Mouse (Mus musculus) inflammation-experienced regulatory T-cells, adult 16 weeks (primary cell): ENCODE measurements around the gene Gm10153. TPM values are rescaled to one million over a fixed set of nuclear protein-coding genes. Genes with fewer than 3 reads are reported as not detected.

Source experiments
- polyA plus RNA-seq: library from polyadenylated mRNA; unstranded; fragments of 100-300 nt; shearing (Covaris generic); gene quantifications from one replicate; pipeline ENCODE4 v1.2.1, GENCODE M21; 2017

Gene Gm10153
- polyA plus RNA-seq: not detected

DNA sequence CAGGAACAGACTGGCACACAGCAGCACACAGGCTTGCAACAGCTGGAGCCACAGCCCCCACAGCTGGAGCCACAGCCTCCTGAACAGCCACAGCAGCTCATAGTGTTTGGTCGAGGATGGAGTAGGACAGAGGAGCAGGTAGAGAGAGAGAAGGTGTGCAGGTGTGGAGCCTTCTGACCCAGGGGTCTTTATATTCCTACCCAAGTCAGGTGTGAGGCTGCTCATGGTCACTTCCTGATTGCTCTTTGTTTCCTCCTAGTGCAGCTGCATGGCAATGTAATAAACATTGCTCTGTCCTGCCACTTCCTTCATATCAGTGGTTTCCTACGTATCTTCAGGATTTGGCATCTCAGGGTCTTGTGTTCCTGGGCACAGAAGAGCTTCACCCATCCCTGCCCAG lies at the start of gene Gm10153:
Gene Gm10153, minus strand, starts transcription at position 101 of the 400 bp plus-strand sequence.

DNA sequence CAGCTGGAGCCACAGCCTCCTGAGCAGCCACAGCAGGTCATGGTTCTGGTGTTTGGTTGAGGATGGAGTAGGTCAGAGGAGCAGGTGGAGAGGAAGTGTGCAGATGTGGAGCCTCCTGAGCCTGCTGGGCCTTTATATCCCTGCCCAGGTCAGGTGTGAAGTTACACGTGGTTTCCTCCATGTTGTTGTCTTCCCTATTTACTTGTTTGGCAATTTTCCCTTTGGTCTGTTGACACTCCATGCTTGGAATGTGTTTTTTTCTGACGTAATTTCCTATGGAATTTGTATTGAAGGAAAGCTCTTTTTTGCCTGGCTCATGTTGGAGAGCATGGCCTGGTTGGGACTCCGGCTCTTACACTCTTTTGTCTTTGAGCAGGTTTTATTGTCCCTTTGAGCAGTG lies 39.7 kb upstream of the Gm10153 start, which contains the start of gene Krtap5-5:
Gene Krtap5-5, minus strand, starts transcription at position 101 of the 400 bp plus-strand sequence.

DNA sequence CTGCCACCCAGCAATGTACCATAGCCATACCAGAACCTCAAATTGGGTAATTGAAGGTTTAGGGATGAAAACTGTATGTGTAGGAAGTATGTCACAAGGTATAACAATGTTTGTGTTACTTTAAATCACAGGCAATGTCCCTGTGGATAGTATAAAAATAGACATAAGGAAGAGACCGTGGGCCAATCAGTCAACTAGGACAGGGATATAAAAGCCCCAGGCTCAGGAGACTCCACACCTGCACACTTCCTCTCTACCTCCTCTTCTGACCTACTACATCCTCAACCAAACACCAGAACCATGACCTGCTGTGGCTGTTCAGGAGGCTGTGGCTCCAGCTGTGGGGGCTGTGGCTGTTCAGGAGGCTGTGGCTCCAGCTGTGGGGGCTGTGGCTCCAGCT lies 21.4 kb upstream of the Gm10153 start, which contains the start of gene Gm7579:
Gene Gm7579, plus strand, starts transcription at position 301 of the 400 bp plus-strand sequence.

DNA sequence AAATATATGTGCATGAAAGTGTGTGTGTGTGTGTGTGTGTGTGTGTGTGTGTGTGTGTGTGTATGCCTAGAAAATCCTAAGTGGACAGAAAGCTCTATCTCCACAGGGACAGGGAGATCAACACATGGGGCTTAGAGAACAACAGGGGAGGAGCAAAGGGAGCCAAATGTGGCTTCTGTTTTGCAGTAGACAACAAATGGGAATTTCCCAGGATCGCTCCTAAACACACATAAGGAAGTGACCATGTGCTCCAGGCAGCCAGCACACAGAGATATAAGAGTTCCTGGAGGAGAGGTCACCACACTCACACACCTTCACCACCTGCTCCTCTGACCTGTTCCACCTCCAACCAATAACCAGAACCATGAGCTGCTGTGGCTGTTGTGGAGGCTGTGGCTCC lies 10.9 kb upstream of the Gm10153 start, which contains the start of gene Krtap5-3:
Gene Krtap5-3, plus strand, starts transcription at position 301 of the 400 bp plus-strand sequence.

DNA sequence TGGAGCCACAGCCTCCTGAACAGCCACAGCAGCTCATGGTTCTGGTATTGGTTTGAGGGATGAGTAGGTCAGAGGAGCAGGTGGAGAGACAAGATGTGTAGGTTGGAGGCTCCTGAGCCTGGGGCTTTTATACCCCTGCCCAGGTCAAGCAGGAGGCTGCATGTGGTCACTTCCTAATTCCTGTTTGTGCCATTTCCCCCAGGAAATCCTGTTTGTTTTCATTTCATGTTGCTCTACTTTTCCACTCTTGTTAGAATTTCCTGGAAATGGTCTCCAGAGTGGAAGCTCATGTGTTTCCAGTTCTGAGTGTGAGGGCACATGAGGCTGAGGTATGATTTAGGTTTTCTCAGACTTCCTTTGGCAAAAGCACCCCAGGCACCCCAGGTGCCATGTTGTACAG lies 14.3 kb downstream of the Gm10153 start, which contains the start of gene Krtap5-2:
Gene Krtap5-2, minus strand, starts transcription at position 101 of the 400 bp plus-strand sequence.

DNA sequence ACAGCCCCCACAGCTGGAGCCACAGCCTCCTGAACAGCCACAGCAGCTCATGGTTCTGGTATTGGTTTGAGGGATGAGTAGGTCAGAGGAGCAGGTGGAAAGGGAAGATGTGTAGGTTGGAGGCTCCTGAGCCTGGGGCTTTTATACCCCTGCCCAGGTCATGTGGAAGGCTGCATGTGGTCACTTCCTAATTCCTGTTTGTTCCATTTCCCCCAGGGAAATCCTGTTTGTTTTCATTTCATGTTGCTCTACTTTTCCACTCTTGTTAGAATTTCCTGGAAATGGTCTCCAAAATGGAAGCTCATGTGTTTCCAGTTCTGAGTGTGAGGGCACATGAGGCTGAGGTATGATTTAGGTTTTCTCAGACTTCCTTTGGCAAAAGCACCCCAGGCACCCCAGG lies 24.6 kb downstream of the Gm10153 start, which contains the start of gene Gm4553:
Gene Gm4553, minus strand, starts transcription at position 101 of the 400 bp plus-strand sequence.

DNA sequence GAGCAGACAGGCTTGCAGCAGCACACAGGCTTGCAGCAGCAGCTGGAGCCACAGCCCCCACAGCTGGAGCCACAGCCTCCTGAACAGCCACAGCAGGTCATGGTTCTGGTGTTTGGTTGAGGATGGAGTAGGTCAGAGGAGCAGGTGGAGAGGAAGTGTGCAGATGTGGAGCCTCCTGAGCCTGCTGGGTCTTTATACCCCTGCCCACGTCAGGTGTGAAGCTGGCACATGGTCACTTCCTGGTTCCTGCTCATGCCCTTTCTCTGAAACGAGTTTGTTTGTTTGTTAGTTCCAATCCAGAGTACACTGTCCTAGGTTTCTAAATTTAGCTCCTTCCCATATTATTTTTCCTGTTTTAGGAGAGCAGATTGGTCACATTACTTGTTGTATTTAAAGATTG lies 33.2 kb downstream of the Gm10153 start, which contains the start of gene Gm29735:
Gene Gm29735, minus strand, starts transcription at position 101 of the 400 bp plus-strand sequence.

DNA sequence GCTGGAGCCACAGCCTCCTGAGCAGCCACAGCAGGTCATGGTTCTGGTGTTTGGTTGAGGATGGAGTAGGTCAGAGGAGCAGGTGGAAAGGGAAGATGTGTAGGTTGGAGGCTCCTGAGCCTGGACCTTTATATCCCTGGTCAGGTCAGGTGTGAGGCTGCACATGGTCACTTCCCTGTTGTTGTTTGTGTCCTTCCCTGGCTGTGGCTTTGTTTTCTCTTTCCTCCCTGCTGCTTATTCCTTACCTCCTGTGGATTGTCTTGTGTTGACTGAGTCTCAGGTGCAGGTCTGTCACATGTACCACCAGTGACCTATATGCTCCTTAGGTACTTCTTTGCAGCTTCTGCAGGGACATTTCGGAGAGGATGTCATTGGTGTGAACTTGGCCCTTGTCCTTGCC lies 45.7 kb downstream of the Gm10153 start, which contains the start of gene Gm45337:
Gene Gm45337, minus strand, starts transcription at position 101 of the 400 bp plus-strand sequence.

Other genes starting within 250 kb of the Gm10153 start
- gene Brsk2, start 240.6 kb downstream of the Gm10153 start, polyA plus RNA-seq: 0.68 TPM
- gene Mob2, start 129.3 kb downstream of the Gm10153 start, polyA plus RNA-seq: 98.5 TPM
- not detected for gene Dusp8, start 94.5 kb downstream of the Gm10153 start, polyA plus RNA-seq
- not detected for gene Gm45618, start 69.7 kb downstream of the Gm10153 start, polyA plus RNA-seq
- gene Gm39115, start 54.4 kb downstream of the Gm10153 start, polyA plus RNA-seq: not detected
- gene Gm45337, start 45.8 kb downstream of the Gm10153 start, polyA plus RNA-seq: not detected
- not detected for gene Gm29735, start 33.3 kb downstream of the Gm10153 start, polyA plus RNA-seq
- gene Gm4553, start 24.6 kb downstream of the Gm10153 start, polyA plus RNA-seq: not detected
- not detected for gene Krtap5-2, start 14.4 kb downstream of the Gm10153 start, polyA plus RNA-seq
- not detected for gene Krtap5-3, start 11.0 kb upstream of the Gm10153 start, polyA plus RNA-seq
- gene Gm7579, start 21.5 kb upstream of the Gm10153 start, polyA plus RNA-seq: not detected
- not detected for gene Krtap5-5, start 39.6 kb upstream of the Gm10153 start, polyA plus RNA-seq
- not detected for gene Gm40460, start 50.7 kb upstream of the Gm10153 start, polyA plus RNA-seq
- not detected for gene Gm2431, start 68.0 kb upstream of the Gm10153 start, polyA plus RNA-seq
- gene Gm4559, start 84.0 kb upstream of the Gm10153 start, polyA plus RNA-seq: not detected
- not detected for gene Krtap5-1, start 106.7 kb upstream of the Gm10153 start, polyA plus RNA-seq
- not detected for gene Krtap5-4, start 113.2 kb upstream of the Gm10153 start, polyA plus RNA-seq
- 2.5 TPM for gene Ifitm10, start 183.4 kb upstream of the Gm10153 start, polyA plus RNA-seq
- not detected for gene Gm49369, start 192.3 kb upstream of the Gm10153 start, polyA plus RNA-seq
- 443 TPM for gene Ctsd, start 197.6 kb upstream of the Gm10153 start, polyA plus RNA-seq
- not detected for gene Syt8, start 244.5 kb upstream of the Gm10153 start, polyA plus RNA-seq